Mouse (Mus musculus) cerebellum, adult 8-10 months (tissue): Measurements from ENCODE around the gene Lrrc8d.
"Not testable (repeated sequence)": the region's sequence is repeated elsewhere in the genome, so short reads cannot be mapped to it uniquely, and the experiment has no call there.

Experiments
- DNase-seq: peaks from one replicate; pipeline ENCODE4 v3.0.0; 2022

Lrrc8d gene

GRCm38 (mm10) chr5:105865110-105865628 is 165.4 kb downstream of the Lrrc8d start:
- DNase-seq: not testable (repeated sequence)

DNA sequence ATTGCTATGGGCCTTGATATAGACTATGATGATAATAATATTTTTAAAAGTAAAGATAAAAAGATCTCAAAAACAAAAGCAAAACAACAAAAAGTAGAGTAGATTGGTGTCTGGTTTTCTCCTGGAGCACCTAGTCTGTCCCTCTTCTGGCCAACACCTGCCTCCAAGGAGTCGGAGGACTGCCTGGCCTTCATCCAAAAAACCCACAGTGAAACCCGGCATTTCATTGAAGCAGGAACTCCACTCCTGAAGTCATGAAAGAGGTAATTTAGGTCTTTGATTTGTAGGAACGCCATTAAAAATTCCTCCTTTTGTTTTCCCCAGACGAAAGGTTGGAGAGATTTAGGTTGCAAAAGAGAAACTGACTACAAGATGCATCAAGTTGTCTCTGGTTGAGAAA is 167.7 kb downstream of the Lrrc8d start:
- no peak for DNase-seq

- no peak for DNase-seq
These were observed 168.2 kb downstream of the Lrrc8d start for GRCm38 (mm10) chr5:105867841-105868447.

GRCm38 (mm10) chr5:105868593-105868992 is 168.8 kb downstream of the Lrrc8d start:
- DNase-seq: peak; percentile 82

GRCm38 (mm10) chr5:105869739-105870138 is 170.0 kb downstream of the Lrrc8d start:
- DNase-seq: no peak

DNA sequence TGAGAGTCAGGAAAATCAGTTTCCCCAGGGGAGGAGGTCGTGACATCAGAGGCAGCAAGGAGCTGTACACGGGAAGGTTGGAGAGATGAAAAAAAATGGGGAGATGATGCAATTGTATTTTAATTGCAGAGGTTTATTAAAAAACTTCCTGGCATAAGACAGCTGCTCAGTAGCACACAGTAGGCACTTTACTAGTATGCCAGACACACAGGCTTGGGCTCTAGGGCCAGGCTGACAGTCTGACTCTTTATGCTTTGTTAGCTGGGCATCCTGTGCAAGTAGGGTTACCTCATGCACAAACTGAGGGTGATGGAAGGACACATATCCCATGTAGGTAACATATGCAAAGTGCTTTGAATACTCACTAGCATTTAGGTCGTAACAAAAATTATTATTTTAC is 171.4 kb downstream of the Lrrc8d start:
- no peak for DNase-seq

DNA sequence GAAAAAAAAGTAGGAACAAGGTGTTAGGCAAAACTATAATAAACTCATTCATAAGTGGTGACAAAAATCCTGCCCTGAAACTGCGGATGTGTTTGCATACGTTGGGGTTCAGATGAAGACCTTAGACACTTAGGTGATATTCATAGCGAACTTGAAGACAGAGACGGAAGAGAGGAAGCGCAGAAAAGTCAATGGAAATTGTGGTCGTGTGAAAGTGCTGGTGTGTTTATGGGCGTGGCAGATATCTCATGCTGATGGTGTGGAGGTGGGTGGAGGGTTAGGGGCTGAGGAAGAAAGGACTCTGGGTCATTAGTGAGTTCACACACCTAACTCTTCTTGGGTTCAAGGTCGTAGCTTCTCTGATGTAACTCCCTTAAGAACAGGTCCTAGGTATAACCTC is 172.4 kb downstream of the Lrrc8d start:
- no peak for DNase-seq

- DNase-seq: no peak
These were observed 173.1 kb downstream of the Lrrc8d start for GRCm38 (mm10) chr5:105872916-105873315.

DNA sequence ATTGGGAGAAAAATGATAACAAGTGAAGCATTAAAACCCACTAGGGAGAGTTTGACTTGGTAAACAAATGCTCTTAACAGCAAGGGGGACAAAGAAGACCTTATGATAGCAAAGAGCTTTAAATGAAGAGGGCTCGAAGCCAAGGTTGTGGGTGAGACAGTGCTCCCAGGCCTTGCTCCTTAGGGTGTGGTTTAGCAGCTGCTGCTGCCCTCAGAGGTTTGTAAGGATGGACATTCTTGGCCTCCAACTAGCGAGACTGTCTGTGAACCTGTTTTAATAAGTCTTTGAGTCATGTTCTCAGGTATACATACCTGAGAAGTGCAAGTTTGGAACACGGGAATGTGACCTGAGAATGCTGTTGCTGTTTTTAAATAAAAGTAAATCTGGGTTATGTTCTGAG is 174.0 kb downstream of the Lrrc8d start:
- DNase-seq: no peak

DNA sequence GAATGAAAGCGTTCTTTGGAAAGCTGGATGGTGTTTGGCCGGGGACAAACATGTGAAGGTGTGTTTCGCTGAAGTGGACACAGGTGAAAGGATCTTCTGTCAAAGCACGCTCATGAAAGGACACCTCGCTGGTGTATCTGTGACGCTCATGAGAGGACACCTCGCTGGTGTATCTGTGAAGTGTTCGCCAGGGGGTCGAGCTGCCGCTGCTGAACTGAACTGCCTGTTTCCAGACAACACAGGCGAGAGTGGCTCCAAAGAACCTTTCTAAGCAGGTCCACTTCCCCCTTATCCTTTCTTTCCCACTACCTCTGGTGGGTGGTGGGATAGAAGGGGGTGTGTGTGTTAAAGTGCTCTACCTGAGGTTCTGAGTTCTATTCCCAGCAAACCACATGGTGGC is 174.7 kb downstream of the Lrrc8d start:
- no peak for DNase-seq

DNA sequence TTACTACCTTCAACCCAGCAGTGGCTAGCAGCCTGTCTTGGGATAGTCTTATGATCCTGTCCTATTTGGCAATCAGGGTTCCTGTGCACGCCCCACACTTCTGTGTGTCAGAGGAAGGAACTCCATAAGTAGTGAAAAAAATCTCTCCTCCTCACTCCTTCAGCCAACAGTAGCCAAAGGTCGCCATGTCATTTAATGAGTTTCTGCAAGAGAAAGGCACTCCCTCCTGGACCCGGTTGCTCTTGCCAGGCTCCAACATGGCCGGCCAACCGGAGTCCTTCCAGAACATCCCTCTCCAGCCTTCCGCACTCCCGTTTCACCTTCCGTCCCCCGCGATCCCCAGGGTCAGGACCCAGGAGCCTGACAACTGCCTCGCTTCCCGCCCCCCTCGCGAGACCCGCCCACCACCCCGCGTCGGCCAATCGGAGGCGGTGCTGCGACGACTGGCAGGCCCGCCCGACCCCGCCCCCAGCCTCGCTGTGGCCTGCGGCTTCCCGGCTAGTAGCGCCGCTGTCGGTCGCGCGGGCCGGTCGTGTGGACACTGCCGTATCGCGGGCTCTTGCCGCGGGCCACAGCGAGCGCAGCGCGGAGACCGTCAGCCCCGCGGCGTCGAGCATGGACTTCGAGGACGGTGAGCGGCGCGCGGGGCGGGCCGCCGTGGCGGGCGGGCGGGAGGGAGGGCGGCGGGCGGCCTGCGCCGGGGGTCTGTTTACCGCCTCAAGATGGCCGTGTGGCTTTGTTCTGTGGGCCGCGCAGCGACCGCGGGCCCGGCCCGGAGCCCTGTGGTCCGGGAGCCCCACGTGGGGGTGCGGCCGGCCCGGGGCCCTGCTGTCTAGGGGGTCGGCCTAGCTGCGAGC is 176.5 kb downstream of the Lrrc8d start, which contains the start of gene Zfp326:
Gene Zfp326, plus strand, starts transcription at position 498 of the 857 bp plus-strand sequence.
- peak; percentile 82 for DNase-seq

GRCm38 (mm10) chr5:105876925-105877774 is 177.4 kb downstream of the Lrrc8d start:
- DNase-seq: peak; percentile 29
